Mouse (Mus musculus): Measurements from ENCODE around the gene Rtcb. TPM values are rescaled to one million over a fixed set of nuclear protein-coding genes. Genes with fewer than 3 reads are reported as not detected.

Gene Rtcb
- 153 and 172 TPM in 2 replicates for polyA plus RNA-seq (2014; fragmentation: Nextera tagmentation; extraction: Ambion mirVana)

GRCm38 (mm10) chr10:85957464-85957950 lies at the start of gene Rtcb:
Rtcb (minus strand) TSS chr10:85957823.
- no peaks in the 10 kb centered on the region for H3K4me1 ChIP-seq (ENCODE audit: control insufficient read depth, insufficient read depth, low read length)
- no peaks in the 10 kb centered on the region for H3K27me3 ChIP-seq (ENCODE audit: control insufficient read depth, insufficient read depth, low read length)
- ATAC-seq (ENCODE audit: insufficient number of reproducible peaks, insufficient read depth, low FRiP score, low read depth): peak; percentile 90
- H3K4me3 ChIP-seq (ENCODE audit: low read depth, low read length): peak within 1 kb of the TSS; percentile 97
- H3K9ac ChIP-seq (replicated peaks; ENCODE audit: low read depth, low read length): peak within 1 kb of the TSS; percentile 84
- 1% methylated on average over 37 of the region's 38 CpGs for WGBS
- peak within 1 kb of the TSS; percentile 35 for H3K27ac ChIP-seq (ENCODE audit: low read length)
- H3K4me2 ChIP-seq (replicated peaks; ENCODE audit: low read depth, low read length): peak within 1 kb of the TSS; percentile 78
- H3K36me3 ChIP-seq (ENCODE audit: control insufficient read depth, insufficient read depth, low read length): peaks cover 15% of the 10 kb centered on the region
- H3K9me3 ChIP-seq (ENCODE audit: control insufficient read depth, low read depth, low read length): no peaks in the 10 kb centered on the region

- Histone ChIP-seq H3K36me3 (ENCODE audit: control insufficient read depth, insufficient read depth, low read length) (no peaks in the 10 kb centered on the region), H3K27me3 (ENCODE audit: control insufficient read depth, insufficient read depth, low read length) (no peaks in the 10 kb centered on the region), H3K4me1 (ENCODE audit: control insufficient read depth, insufficient read depth, low read length) (no peaks in the 10 kb centered on the region), H3K4me2 (replicated peaks; ENCODE audit: low read depth, low read length) (no peak overlapping the region), H3K27ac (ENCODE audit: low read length) (no peak overlapping the region), H3K9ac (replicated peaks; ENCODE audit: low read depth, low read length) (no peak overlapping the region), H3K4me3 (ENCODE audit: low read depth, low read length) (no peak overlapping the region), H3K9me3 (ENCODE audit: control insufficient read depth, low read depth, low read length) (no peaks in the 10 kb centered on the region)
- no peak for ATAC-seq (ENCODE audit: insufficient number of reproducible peaks, insufficient read depth, low FRiP score, low read depth)
- 77% methylated on average over 5 of the region's 5 CpGs for WGBS
Observed at GRCm38 (mm10) chr10:86006455-86006854, 48.8 kb upstream of the Rtcb start.

- Histone ChIP-seq H3K4me2 (replicated peaks; ENCODE audit: low read depth, low read length) (no peak overlapping the region), H3K4me3 (ENCODE audit: low read depth, low read length) (no peak overlapping the region), H3K9me3 (ENCODE audit: control insufficient read depth, low read depth, low read length) (no peaks in the 10 kb centered on the region), H3K27ac (ENCODE audit: low read length) (no peak overlapping the region), H3K4me1 (ENCODE audit: control insufficient read depth, insufficient read depth, low read length) (no peaks in the 10 kb centered on the region), H3K36me3 (ENCODE audit: control insufficient read depth, insufficient read depth, low read length) (no peaks in the 10 kb centered on the region), H3K9ac (replicated peaks; ENCODE audit: low read depth, low read length) (no peak overlapping the region), H3K27me3 (ENCODE audit: control insufficient read depth, insufficient read depth, low read length) (no peaks in the 10 kb centered on the region)
- WGBS: 88% methylated on average over 4 of the region's 4 CpGs
- ATAC-seq (ENCODE audit: insufficient number of reproducible peaks, insufficient read depth, low FRiP score, low read depth): no peak
Observed at GRCm38 (mm10) chr10:86000447-86000846, 42.8 kb upstream of the Rtcb start.

DNA sequence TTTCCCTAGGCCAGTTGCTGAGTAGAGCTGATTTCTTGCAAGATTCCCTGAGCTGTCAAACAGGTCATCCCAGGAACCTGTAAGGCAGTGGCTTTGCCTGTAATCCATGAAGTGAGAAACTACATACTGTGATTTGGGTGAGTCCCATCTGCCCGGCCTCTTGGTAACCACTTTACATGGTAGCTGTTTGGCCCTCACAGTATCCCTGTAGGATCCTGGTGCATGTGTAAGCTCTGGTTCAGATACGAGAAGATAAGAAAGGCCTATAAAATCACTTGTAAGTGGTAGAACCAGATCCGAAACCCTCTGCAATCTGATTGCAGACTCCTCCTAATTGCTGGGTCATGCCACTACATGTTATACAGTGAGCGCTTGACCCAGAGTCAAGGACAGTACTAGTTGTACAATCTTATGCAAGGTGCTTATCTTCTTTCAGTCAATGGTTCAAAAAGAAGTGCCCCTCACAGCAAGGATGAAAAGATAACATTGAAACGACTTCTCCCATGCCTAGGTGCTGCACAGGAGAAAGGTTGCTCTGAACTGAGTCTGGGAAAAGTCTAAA lies 37.0 kb upstream of the Rtcb start:
- H3K4me1 ChIP-seq (ENCODE audit: control insufficient read depth, insufficient read depth, low read length): no peaks in the 10 kb centered on the region
- H3K36me3 ChIP-seq (ENCODE audit: control insufficient read depth, insufficient read depth, low read length): no peaks in the 10 kb centered on the region
- H3K9me3 ChIP-seq (ENCODE audit: control insufficient read depth, low read depth, low read length): no peaks in the 10 kb centered on the region
- H3K9ac ChIP-seq (replicated peaks; ENCODE audit: low read depth, low read length): no peak overlapping the region
- no peak for ATAC-seq (ENCODE audit: insufficient number of reproducible peaks, insufficient read depth, low FRiP score, low read depth)
- WGBS: 73% methylated on average over 5 of the region's 5 CpGs
- H3K4me2 ChIP-seq (replicated peaks; ENCODE audit: low read depth, low read length): no peak overlapping the region
- H3K27ac ChIP-seq (ENCODE audit: low read length): no peak overlapping the region
- H3K27me3 ChIP-seq (ENCODE audit: control insufficient read depth, insufficient read depth, low read length): no peaks in the 10 kb centered on the region
- no peak overlapping the region for H3K4me3 ChIP-seq (ENCODE audit: low read depth, low read length)

DNA sequence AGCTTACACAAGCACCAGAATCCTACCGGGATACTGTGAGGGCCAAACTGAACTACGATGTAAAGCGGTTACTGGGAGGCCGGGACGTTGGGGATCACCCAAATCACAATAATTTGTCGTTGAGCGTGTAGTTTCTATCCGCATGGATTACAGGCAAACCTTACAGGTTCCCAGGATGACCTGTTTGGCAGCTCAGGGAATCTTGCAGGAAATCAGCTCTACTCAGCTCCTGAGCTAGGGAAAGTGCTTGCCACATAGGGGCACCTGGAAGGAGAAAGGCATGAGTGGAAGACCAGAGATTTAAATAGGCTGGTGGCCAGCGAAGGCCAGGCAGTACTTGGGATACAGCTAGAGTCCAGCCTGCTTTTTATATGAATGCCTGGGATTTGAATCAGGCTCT lies 36.2 kb upstream of the Rtcb start:
- ATAC-seq (ENCODE audit: insufficient number of reproducible peaks, insufficient read depth, low FRiP score, low read depth): no peak
- Histone ChIP-seq H3K9ac (replicated peaks; ENCODE audit: low read depth, low read length) (no peak overlapping the region), H3K9me3 (ENCODE audit: control insufficient read depth, low read depth, low read length) (no peaks in the 10 kb centered on the region), H3K27ac (ENCODE audit: low read length) (no peak overlapping the region), H3K4me1 (ENCODE audit: control insufficient read depth, insufficient read depth, low read length) (no peaks in the 10 kb centered on the region), H3K4me3 (ENCODE audit: low read depth, low read length) (no peak overlapping the region), H3K4me2 (replicated peaks; ENCODE audit: low read depth, low read length) (no peak overlapping the region), H3K27me3 (ENCODE audit: control insufficient read depth, insufficient read depth, low read length) (no peaks in the 10 kb centered on the region), H3K36me3 (ENCODE audit: control insufficient read depth, insufficient read depth, low read length) (no peaks in the 10 kb centered on the region)
- WGBS: 84% methylated on average over 9 of the region's 9 CpGs

GRCm38 (mm10) chr10:85992412-85992811 lies 34.8 kb upstream of the Rtcb start:
- ATAC-seq (ENCODE audit: insufficient number of reproducible peaks, insufficient read depth, low FRiP score, low read depth): no peak
- no peak overlapping the region for H3K4me3 ChIP-seq (ENCODE audit: low read depth, low read length)
- no peak overlapping the region for H3K9ac ChIP-seq (replicated peaks; ENCODE audit: low read depth, low read length)
- H3K4me1 ChIP-seq (ENCODE audit: control insufficient read depth, insufficient read depth, low read length): no peaks in the 10 kb centered on the region
- no peaks in the 10 kb centered on the region for H3K27me3 ChIP-seq (ENCODE audit: control insufficient read depth, insufficient read depth, low read length)
- 82% methylated on average over 4 of the region's 4 CpGs for WGBS
- H3K36me3 ChIP-seq (ENCODE audit: control insufficient read depth, insufficient read depth, low read length): no peaks in the 10 kb centered on the region
- no peaks in the 10 kb centered on the region for H3K9me3 ChIP-seq (ENCODE audit: control insufficient read depth, low read depth, low read length)
- H3K4me2 ChIP-seq (replicated peaks; ENCODE audit: low read depth, low read length): no peak overlapping the region
- H3K27ac ChIP-seq (ENCODE audit: low read length): no peak overlapping the region

GRCm38 (mm10) chr10:85989412-85990115 lies 31.9 kb upstream of the Rtcb start:
- no peaks in the 10 kb centered on the region for H3K9me3 ChIP-seq (ENCODE audit: control insufficient read depth, low read depth, low read length)
- no peaks in the 10 kb centered on the region for H3K4me1 ChIP-seq (ENCODE audit: control insufficient read depth, insufficient read depth, low read length)
- H3K27me3 ChIP-seq (ENCODE audit: control insufficient read depth, insufficient read depth, low read length): no peaks in the 10 kb centered on the region
- WGBS: 72% methylated on average over 6 of the region's 6 CpGs
- H3K4me2 ChIP-seq (replicated peaks; ENCODE audit: low read depth, low read length): no peak overlapping the region
- H3K9ac ChIP-seq (replicated peaks; ENCODE audit: low read depth, low read length): no peak overlapping the region
- H3K4me3 ChIP-seq (ENCODE audit: low read depth, low read length): no peak overlapping the region
- no peak for ATAC-seq (ENCODE audit: insufficient number of reproducible peaks, insufficient read depth, low FRiP score, low read depth)
- no peak overlapping the region for H3K27ac ChIP-seq (ENCODE audit: low read length)
- no peaks in the 10 kb centered on the region for H3K36me3 ChIP-seq (ENCODE audit: control insufficient read depth, insufficient read depth, low read length)

- Histone ChIP-seq H3K4me1 (ENCODE audit: control insufficient read depth, insufficient read depth, low read length) (no peaks in the 10 kb centered on the region), H3K9me3 (ENCODE audit: control insufficient read depth, low read depth, low read length) (peaks cover 6% of the 10 kb centered on the region; the same call in 1 of the 2 replicates), H3K27ac (ENCODE audit: low read length) (no peak overlapping the region), H3K4me2 (replicated peaks; ENCODE audit: low read depth, low read length) (no peak overlapping the region), H3K9ac (replicated peaks; ENCODE audit: low read depth, low read length) (no peak overlapping the region), H3K4me3 (ENCODE audit: low read depth, low read length) (no peak overlapping the region), H3K36me3 (ENCODE audit: control insufficient read depth, insufficient read depth, low read length) (no peaks in the 10 kb centered on the region), H3K27me3 (ENCODE audit: control insufficient read depth, insufficient read depth, low read length) (no peaks in the 10 kb centered on the region)
- 76% methylated on average over 4 of the region's 4 CpGs for WGBS
- no peak for ATAC-seq (ENCODE audit: insufficient number of reproducible peaks, insufficient read depth, low FRiP score, low read depth)
Observed at GRCm38 (mm10) chr10:85972915-85973314, 15.3 kb upstream of the Rtcb start.

Data from stomach, embryonic 14.5 days (tissue).